Mouse (Mus musculus) brain, embryonic 14.5 days (tissue): ENCODE measurements around the gene Sgo1.

ENCODE experiments used
- CTCF ChIP-seq: fragments of 200-500 bp; IDR thresholded peaks from 2 replicates; pipeline ENCODE4 v1.5.1; 2012; ENCODE audit warnings: inconsistent platforms, mild to moderate bottlenecking, moderate library complexity, borderline replicate concordance; ENCODE audit not compliant: insufficient read depth, insufficient read length; ENCODE audit errors: extremely low read depth
- POLR2A ChIP-seq: fragments of 200-500 bp; IDR thresholded peaks from 2 replicates; pipeline ENCODE4 v1.6.1; 2012; ENCODE audit warnings: mild to moderate bottlenecking, inconsistent platforms, borderline replicate concordance; ENCODE audit not compliant: poor library complexity, insufficient read depth, insufficient read length, severe bottlenecking; ENCODE audit errors: extremely low read depth

- TF ChIP-seq CTCF (no peak), POLR2A (no peak)
These were observed 24.9 kb downstream of the Sgo1 start for GRCm38 (mm10) chr17:53664267-53664666.
